Mouse (Mus musculus) spleen, adult 2 months (tissue): Measurements from ENCODE around the gene Rab9.

Experiments
- CTCF ChIP-seq: fragments of 200-500 bp; IDR thresholded peaks from 2 replicates; pipeline ENCODE4 v1.5.1; 2011; ENCODE audit warnings: mild to moderate bottlenecking, inconsistent platforms; ENCODE audit not compliant: insufficient read depth, insufficient read length, insufficient replicate concordance; ENCODE audit errors: extremely low read depth
- POLR2A ChIP-seq: fragments of 200-500 bp; IDR thresholded peaks from 2 replicates; pipeline ENCODE4 v1.6.1; 2011; ENCODE audit warnings: low read depth, low read length, inconsistent platforms

DNA sequence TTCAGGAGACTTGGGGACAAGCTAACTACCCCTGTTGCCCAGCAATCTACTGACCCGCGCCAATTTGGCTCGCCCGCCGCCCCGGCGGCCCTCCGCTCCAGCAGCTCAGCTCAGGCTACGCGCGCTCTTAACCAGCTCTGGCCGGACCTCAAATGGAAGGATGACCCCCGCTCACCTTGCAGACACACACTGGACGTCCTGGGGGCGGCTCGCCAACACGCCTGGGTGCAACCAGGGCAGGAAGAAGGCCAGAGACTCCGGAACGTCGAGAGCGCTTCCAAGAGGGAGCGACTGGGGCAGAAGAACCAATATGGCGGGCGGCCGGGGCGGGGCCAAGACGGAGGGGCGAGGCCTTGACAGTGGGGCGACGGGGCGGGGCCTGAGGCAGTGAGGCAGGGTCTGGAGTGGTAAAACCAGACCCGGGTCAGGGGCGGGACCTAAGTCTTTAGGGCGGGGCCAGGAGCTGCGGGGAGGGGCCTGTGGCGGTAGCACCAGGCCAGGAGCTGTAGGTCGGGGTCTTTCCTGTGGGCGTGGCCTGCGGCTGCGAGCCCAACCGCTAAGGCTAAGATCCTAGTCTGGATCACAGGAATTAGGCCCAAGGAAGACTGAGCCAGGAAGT, at the start of gene Rab9:
- TF ChIP-seq POLR2A (no peak), CTCF (no peak)
